Mouse (Mus musculus) liver, embryonic 11.5 days (tissue): ENCODE measurements around the gene Snapc5. TPM values are rescaled to one million over a fixed set of nuclear protein-coding genes. Genes with fewer than 3 reads are reported as not detected.
"Not testable (repeated sequence)": the region's sequence is repeated elsewhere in the genome, so short reads cannot be mapped to it uniquely, and the experiment has no call there.

Experiments used
- ATAC-seq: fragments of 200-750 bp; cut with Nextera tagmentation; replicated peaks from 2 replicates; pipeline ENCODE4 v1.8.0; 2017; ENCODE audit warnings: moderate number of reproducible peaks, mild to moderate bottlenecking, moderate TSS enrichment, moderate library complexity; ENCODE audit not compliant: low FRiP score
- DNase-seq: peaks from one replicate; pipeline ENCODE4 v3.0.0-alpha.2; 2017; ENCODE audit warnings: low spot score
- H3K27ac ChIP-seq: fragments of 300-500 bp; sonication (generic); 2 replicates; pipeline ENCODE4 v1.5.1; 2014; ENCODE audit warnings: mild to moderate bottlenecking, low read depth, low read length, control low read depth
- H3K27me3 ChIP-seq: fragments of 300-500 bp; sonication (generic); replicated peaks from 2 replicates; pipeline ENCODE4 v1.6.1; 2014; ENCODE audit warnings: low read length, mixed read lengths; ENCODE audit not compliant: control insufficient read depth, insufficient read depth
- H3K36me3 ChIP-seq: fragments of 300-500 bp; sonication (generic); 2 replicates; pipeline ENCODE4 v1.6.1; 2014; ENCODE audit warnings: mild to moderate bottlenecking, low read length, moderate library complexity, mixed read lengths; ENCODE audit not compliant: control insufficient read depth, insufficient read depth
- H3K4me1 ChIP-seq: fragments of 300-500 bp; sonication (generic); replicated peaks from 2 replicates; pipeline ENCODE4 v1.6.1; 2014; ENCODE audit warnings: low read length, mixed read lengths; ENCODE audit not compliant: control insufficient read depth, insufficient read depth
- H3K4me2 ChIP-seq: fragments of 300-500 bp; sonication (generic); 2 replicates; pipeline ENCODE4 v1.6.1; 2014; ENCODE audit warnings: mild to moderate bottlenecking, control low read depth, moderate library complexity
- H3K4me3 ChIP-seq: fragments of 300-500 bp; sonication (generic); 2 replicates; pipeline ENCODE4 v1.5.1; 2014; ENCODE audit warnings: low read depth, low read length, control low read depth
- H3K9ac ChIP-seq: fragments of 300-500 bp; sonication (generic); 2 replicates; pipeline ENCODE4 v1.6.1; 2014; ENCODE audit warnings: low read depth, low read length, control low read depth
- H3K9me3 ChIP-seq: fragments of 300-500 bp; sonication (generic); 2 replicates; pipeline ENCODE4 v1.6.1; 2016; ENCODE audit warnings: low read length, inconsistent platforms, mixed read lengths; ENCODE audit not compliant: control insufficient read depth
- WGBS: fragments of 180-500 bp; shearing (Covaris S2); extraction: QIAGEN DNeasy Blood & Tissue Kit; methylation state at CpG from one replicate; pipeline ENCODE4 v1.1.7; 2014; 5-methylcytosine and 5-hydroxymethylcytosine counted together
- polyA plus RNA-seq: library from polyadenylated mRNA; unstranded; fragments of >200 nt; fragmentation: Nextera tagmentation; extraction: Ambion mirVana; gene quantifications from 2 replicates; pipeline ENCODE4 v1.2.1, GENCODE M21; 2014

Snapc5 gene
- polyA plus RNA-seq, 1 experiment from 2014 or later: 24.3 TPM

DNA sequence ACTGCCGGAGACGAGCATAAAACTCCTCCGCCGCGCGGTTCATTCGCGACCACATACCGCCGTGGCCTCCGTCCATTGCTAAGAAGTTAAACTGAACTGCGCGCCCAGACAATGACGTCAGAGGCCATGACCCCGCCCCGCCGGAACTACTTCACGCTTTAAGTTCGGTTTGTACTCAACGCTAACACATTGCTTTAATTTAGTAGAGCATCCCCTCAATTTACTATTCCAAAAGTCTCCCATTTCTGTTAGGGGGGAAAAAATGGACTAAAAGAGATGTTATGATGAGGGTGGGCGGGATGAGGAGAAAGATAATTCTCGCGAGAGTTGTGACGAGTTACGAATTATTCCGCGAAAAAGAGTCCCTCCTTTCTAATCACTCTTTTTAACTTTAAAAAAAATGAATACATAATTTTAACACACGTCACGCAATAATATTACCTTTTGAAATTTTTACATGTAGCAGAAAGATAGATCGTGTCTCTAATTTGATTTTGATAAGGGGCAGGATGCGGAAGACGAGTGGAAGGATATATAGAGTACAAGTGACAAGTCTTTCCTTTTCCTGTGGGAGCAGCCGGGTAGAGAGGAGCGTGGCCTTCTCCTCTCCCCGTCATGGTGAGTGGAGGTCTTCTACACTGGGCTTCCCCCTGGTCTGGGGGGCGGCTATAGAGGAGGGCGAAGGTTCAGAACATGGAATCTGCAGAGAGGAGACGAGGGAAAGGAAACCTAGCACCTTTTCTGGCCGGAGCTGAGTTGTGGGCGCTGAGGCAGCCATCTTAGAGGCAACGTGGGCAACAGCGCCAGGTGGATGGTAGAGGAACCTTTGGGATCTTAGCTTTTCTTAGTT is 6.0 kb upstream of the Snapc5 start, which contains the start of the genes Zwilch and Rpl4:
Gene Zwilch (minus strand): TSS at position 289 of the 850 bp plus-strand sequence.
Gene Rpl4 (plus strand): TSS at position 560 of the 850 bp plus-strand sequence.
- Histone ChIP-seq H3K27me3 (no peaks in the 10 kb centered on the region), H3K9me3 (no peaks in the 10 kb centered on the region), H3K4me2 (peak within 1 kb of the TSS; percentile 70), H3K36me3 (peaks cover 28% of the 10 kb centered on the region), H3K27ac (peak within 1 kb of the TSS; percentile 90), H3K4me3 (peak within 1 kb of the TSS; percentile 97), H3K9ac (peak within 1 kb of the TSS; percentile 96), H3K4me1 (peaks cover 14% of the 10 kb centered on the region; the same call in 1 of the 2 replicates)
- DNase-seq: peak; percentile 85
- WGBS: under 1% methylated on average over 42 of the region's 42 CpGs
- peak; percentile 77 for ATAC-seq

- ATAC-seq: no peak
- H3K27ac ChIP-seq: peak overlapping the region; percentile 90
- peak overlapping the region; percentile 96 for H3K9ac ChIP-seq
- peaks cover 14% of the 10 kb centered on the region; the same call in 1 of the 2 replicates for H3K4me1 ChIP-seq
- no peak for DNase-seq
- H3K4me2 ChIP-seq: peak overlapping the region; percentile 70
- H3K36me3 ChIP-seq: peaks cover 30% of the 10 kb centered on the region
- no peaks in the 10 kb centered on the region for H3K9me3 ChIP-seq
- peak overlapping the region; percentile 97 for H3K4me3 ChIP-seq
- WGBS: under 1% methylated on average over 16 of the region's 16 CpGs
- H3K27me3 ChIP-seq: no peaks in the 10 kb centered on the region
Measured at GRCm38 (mm10) chr9:64173666-64174220, 5.3 kb upstream of the Snapc5 start.

- peaks cover 30% of the 10 kb centered on the region for H3K36me3 ChIP-seq
- ATAC-seq (no peak), DNase-seq (no peak)
- H3K4me2 ChIP-seq: peak overlapping the region; percentile 70
- H3K27me3 ChIP-seq: no peaks in the 10 kb centered on the region
- H3K9ac ChIP-seq: peak overlapping the region; percentile 96
- peak overlapping the region; percentile 97 for H3K4me3 ChIP-seq
- no peaks in the 10 kb centered on the region for H3K9me3 ChIP-seq
- peaks cover 14% of the 10 kb centered on the region; the same call in 1 of the 2 replicates for H3K4me1 ChIP-seq
- peak overlapping the region; percentile 90 for H3K27ac ChIP-seq
Measured at GRCm38 (mm10) chr9:64174341-64174740, 4.7 kb upstream of the Snapc5 start.

DNA sequence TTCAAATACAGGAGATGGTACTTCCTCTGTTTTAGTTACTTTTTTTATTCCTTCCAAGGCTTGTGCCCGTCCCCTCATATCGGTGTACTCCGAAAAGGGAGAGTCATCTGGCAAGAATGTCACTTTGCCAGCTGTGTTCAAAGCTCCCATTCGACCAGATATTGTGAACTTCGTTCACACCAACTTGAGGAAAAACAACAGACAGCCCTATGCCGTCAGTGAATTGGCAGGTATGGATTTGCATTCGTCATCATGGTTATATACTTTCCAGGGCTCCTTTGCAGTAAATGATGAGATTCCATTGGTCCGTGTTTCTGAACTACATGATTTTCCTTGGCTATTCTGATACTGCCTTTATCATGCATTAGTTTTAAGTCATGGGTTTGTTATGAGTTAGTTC is 4.3 kb upstream of the Snapc5 start:
- Histone ChIP-seq H3K4me1 (peaks cover 16% of the 10 kb centered on the region; the same call in 1 of the 2 replicates), H3K4me3 (peak overlapping the region; percentile 97), H3K9ac (peak overlapping the region; percentile 96), H3K36me3 (peaks cover 30% of the 10 kb centered on the region), H3K4me2 (peak overlapping the region; percentile 70), H3K9me3 (no peaks in the 10 kb centered on the region), H3K27me3 (no peaks in the 10 kb centered on the region), H3K27ac (peak overlapping the region; percentile 90)
- ATAC-seq: no peak
- DNase-seq: no peak
- WGBS: 47% methylated on average over 8 of the region's 8 CpGs

- Histone ChIP-seq H3K27me3 (no peaks in the 10 kb centered on the region), H3K9me3 (no peaks in the 10 kb centered on the region), H3K4me1 (peaks cover 20% of the 10 kb centered on the region; the same call in 1 of the 2 replicates), H3K4me3 (peak overlapping the region; percentile 97), H3K9ac (peak overlapping the region; percentile 96), H3K36me3 (peaks cover 36% of the 10 kb centered on the region), H3K4me2 (peak overlapping the region; percentile 70), H3K27ac (peak overlapping the region; percentile 90)
- 76% methylated on average over 11 of the region's 11 CpGs for WGBS
- ATAC-seq (no peak), DNase-seq (no peak)
Measured at GRCm38 (mm10) chr9:64175378-64175777, 3.7 kb upstream of the Snapc5 start.

GRCm38 (mm10) chr9:64178610-64178973 is 482 bp upstream of the Snapc5 start:
- Histone ChIP-seq H3K4me2 (peak overlapping the region; percentile 76), H3K4me1 (peaks cover 20% of the 10 kb centered on the region; the same call in 1 of the 2 replicates), H3K4me3 (peak overlapping the region; percentile 72), H3K9ac (no peak overlapping the region), H3K9me3 (no peaks in the 10 kb centered on the region), H3K27me3 (no peaks in the 10 kb centered on the region), H3K36me3 (peaks cover 40% of the 10 kb centered on the region), H3K27ac (peak overlapping the region; percentile 76)
- ATAC-seq (peak; percentile 59; the same call in 1 of the 2 replicates), DNase-seq (no peak)
- WGBS: 31% methylated on average over 3 of the region's 3 CpGs

- H3K27ac ChIP-seq, H3K4me2 ChIP-seq, H3K9me3 ChIP-seq, H3K4me1 ChIP-seq, H3K4me3 ChIP-seq, H3K27me3 ChIP-seq, ATAC-seq, DNase-seq, H3K9ac ChIP-seq: not testable (repeated sequence)
- H3K36me3 ChIP-seq: peaks cover 20% of the 10 kb centered on the region
- 91% methylated on average over 5 of the region's 5 CpGs for WGBS
Measured at GRCm38 (mm10) chr9:64183295-64183694, 4.2 kb downstream of the Snapc5 start.

DNA sequence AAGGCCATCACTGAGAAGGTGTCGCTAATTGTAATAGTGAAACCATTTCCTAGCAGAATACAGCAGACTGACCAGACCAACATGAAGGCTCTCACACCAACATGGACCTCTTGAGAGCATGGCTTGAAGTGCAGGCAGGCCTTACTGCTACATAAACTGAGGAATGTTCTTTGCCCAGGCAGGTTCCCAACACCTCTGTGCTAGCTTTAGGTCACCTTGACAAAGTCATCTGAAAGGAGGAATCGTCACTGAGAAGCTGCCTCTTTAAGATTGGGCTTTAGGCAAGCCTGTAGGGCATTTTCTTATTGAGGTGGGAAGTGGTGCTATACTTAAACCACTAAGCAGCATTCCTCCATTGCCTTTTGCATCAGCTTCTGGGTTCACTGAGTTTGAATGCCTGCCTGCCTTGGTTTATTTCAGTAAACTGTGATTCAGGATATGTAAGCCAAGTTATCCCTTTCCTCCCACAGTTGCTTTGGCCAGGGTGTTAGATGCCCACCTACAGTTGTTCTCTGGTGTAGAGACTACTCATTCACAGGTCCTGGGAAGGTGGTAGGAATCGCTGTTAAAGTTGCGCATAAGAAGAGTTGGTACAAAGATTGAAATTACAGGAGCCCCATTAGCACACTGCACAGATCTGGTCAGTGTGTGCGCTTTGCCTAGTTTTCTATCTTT is 5.2 kb downstream of the Snapc5 start:
- H3K27ac ChIP-seq: no peak overlapping the region
- H3K36me3 ChIP-seq: peaks cover 20% of the 10 kb centered on the region
- WGBS: 91% methylated on average over 5 of the region's 5 CpGs
- ATAC-seq (no peak), DNase-seq (no peak)
- H3K9me3 ChIP-seq: no peaks in the 10 kb centered on the region
- H3K27me3 ChIP-seq: no peaks in the 10 kb centered on the region
- H3K9ac ChIP-seq: no peak overlapping the region
- H3K4me3 ChIP-seq: no peak overlapping the region
- no peak overlapping the region for H3K4me2 ChIP-seq
- H3K4me1 ChIP-seq: peaks cover 6% of the 10 kb centered on the region; the same call in 1 of the 2 replicates
